Mouse (Mus musculus): ENCODE measurements around the gene Bcl7a. TPM values are rescaled to one million over a fixed set of nuclear protein-coding genes. Genes with fewer than 3 reads are reported as not detected.

Bcl7a gene
- polyA plus RNA-seq, 1 experiment from 2014 or later, result 27.4 TPM

DNA sequence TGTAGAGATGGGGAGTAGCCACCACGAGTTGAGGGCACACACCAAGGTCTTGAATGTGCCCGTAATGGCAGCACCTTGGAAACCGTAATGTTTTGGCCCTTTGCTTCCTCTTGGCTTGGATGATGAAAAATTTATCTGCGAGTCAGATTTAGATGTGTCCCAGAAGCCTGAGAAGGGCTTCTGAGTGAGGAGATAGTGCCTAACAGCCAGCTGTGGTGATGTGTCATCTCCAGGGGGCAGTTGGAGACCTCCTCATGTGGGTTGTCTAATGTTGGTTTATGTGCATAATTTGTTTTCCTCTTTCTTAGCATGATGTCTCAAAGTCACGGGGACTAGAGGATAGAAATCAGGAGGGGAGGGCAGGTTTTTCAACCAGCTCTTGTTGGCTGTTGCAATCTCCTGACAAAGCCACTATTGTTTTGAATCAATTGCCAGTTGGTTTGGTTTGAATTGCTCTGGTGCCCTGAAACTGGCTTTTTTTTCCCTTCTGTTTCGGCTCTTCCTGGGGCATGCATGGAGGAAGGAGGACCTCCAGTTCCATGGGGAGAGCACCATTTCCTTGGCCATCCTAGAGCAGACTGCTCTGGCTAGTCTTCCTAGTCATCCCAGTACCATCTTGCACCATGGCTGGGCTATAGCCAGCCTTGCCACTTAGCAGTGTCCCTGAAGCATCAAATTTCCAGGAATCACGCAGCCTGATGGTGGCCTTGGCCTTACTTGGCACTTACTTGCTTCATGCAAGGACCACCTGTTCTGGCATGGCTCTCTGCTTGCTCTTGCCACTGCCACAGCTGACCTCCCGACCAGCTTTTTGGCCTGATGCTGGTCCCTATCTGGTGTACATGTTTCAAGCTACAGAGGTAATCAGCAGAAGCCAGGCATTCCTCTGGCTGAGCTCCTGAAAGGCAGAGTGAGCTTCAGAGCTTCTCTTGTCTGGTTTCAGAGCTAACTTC is 73.2 kb downstream of the Bcl7a start:
- 74% methylated on average over 8 of the region's 8 CpGs for WGBS
- no peak overlapping the region for H3K9ac ChIP-seq (ENCODE audit: low read depth, low read length)
- no peak overlapping the region for H3K4me3 ChIP-seq (replicated peaks; ENCODE audit: low read depth, low read length)
- DNase-seq (ENCODE audit: low spot score), result no peak
- no peak for TF ChIP-seq CTCF (IDR thresholded peaks at IDR 0.05; ENCODE audit: low read depth)
- no peaks in the 10 kb centered on the region for H3K36me3 ChIP-seq (ENCODE audit: insufficient read depth, low read length)
- H3K27me3 ChIP-seq (ENCODE audit: insufficient read depth, low read length), result no peaks in the 10 kb centered on the region
- no peak for ATAC-seq (replicated peaks; ENCODE audit: low FRiP score, low read depth)
- H3K4me1 ChIP-seq (replicated peaks; ENCODE audit: insufficient read depth, low read length), result no peaks in the 10 kb centered on the region
- H3K4me2 ChIP-seq (ENCODE audit: low read length), result no peak overlapping the region
- H3K9me3 ChIP-seq (replicated peaks; ENCODE audit: low read length), result no peaks in the 10 kb centered on the region
- H3K27ac ChIP-seq, result no peak overlapping the region

DNA sequence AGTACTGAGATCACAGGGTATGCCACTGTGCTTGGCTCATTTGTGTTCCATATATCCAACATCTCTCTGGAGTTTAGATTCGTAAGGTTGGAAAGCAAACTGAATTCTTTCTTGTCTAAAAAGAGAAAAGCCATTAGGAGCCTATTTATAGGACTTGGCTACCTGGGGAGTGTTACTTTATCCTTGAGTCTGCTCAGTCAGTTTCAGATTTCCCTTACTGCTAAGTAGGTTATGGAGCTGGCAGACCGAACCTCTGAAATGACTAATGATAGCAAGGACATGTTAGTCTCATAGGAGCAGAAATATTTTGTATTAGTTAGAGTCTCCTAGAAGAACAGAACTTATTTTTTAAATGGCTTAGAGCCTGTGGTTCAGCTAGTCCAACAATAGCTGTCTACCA is 80.3 kb downstream of the Bcl7a start:
- no peak for TF ChIP-seq CTCF (IDR thresholded peaks at IDR 0.05; ENCODE audit: low read depth)

More for the DNA sequence above, 80.3 kb downstream of the Bcl7a start:
- no peak for DNase-seq (ENCODE audit: low spot score)
- 49% methylated on average over 2 of the region's 2 CpGs for WGBS
- no peak overlapping the region for H3K4me2 ChIP-seq (ENCODE audit: low read length)
- H3K27me3 ChIP-seq (ENCODE audit: insufficient read depth, low read length), result no peaks in the 10 kb centered on the region
- no peak overlapping the region for H3K4me3 ChIP-seq (replicated peaks; ENCODE audit: low read depth, low read length)
- no peak for ATAC-seq (replicated peaks; ENCODE audit: low FRiP score, low read depth)
- H3K4me1 ChIP-seq (replicated peaks; ENCODE audit: insufficient read depth, low read length), result no peaks in the 10 kb centered on the region
- H3K27ac ChIP-seq, result no peak overlapping the region
- H3K9me3 ChIP-seq (replicated peaks; ENCODE audit: low read length), result no peaks in the 10 kb centered on the region
- no peaks in the 10 kb centered on the region for H3K36me3 ChIP-seq (ENCODE audit: insufficient read depth, low read length)
- H3K9ac ChIP-seq (ENCODE audit: low read depth, low read length), result no peak overlapping the region

Other genes starting within 250 kb of the Bcl7a start
- 3.2 and 3.3 TPM in 2 replicates for gene Rhof, start 211.1 kb upstream of the Bcl7a start, polyA plus RNA-seq (2015; fragmentation: Nextera tagmentation; extraction: Ambion mirVana)
- gene Setd1b, start 201.6 kb upstream of the Bcl7a start, polyA plus RNA-seq (2015; fragmentation: Nextera tagmentation; extraction: Ambion mirVana), result 7.0 and 7.1 TPM in 2 replicates
- gene Psmd9, start 174.4 kb upstream of the Bcl7a start, polyA plus RNA-seq (2015; fragmentation: Nextera tagmentation; extraction: Ambion mirVana), result 77.4 and 78.7 TPM in 2 replicates
- 0.32 and 0.45 TPM in 2 replicates for gene Hpd, start 161.1 kb upstream of the Bcl7a start, polyA plus RNA-seq (2015; fragmentation: Nextera tagmentation; extraction: Ambion mirVana)
- 1.6 and 1.8 TPM in 2 replicates for gene Wdr66, start 91.7 kb upstream of the Bcl7a start, polyA plus RNA-seq (2015; fragmentation: Nextera tagmentation; extraction: Ambion mirVana)
- 13.8 and 14.9 TPM in 2 replicates for gene Mlxip, start 51.0 kb downstream of the Bcl7a start, polyA plus RNA-seq (2015; fragmentation: Nextera tagmentation; extraction: Ambion mirVana)
- gene Lrrc43, start 145.5 kb downstream of the Bcl7a start, polyA plus RNA-seq (2015; fragmentation: Nextera tagmentation; extraction: Ambion mirVana), result not detected in 2 replicates
- gene Il31, start 145.7 kb downstream of the Bcl7a start, polyA plus RNA-seq (2015; fragmentation: Nextera tagmentation; extraction: Ambion mirVana), result not detected in 2 replicates
- 0.46 TPM in 1 of 2 replicates, not detected in the other for gene B3gnt4, start 166.6 kb downstream of the Bcl7a start, polyA plus RNA-seq (2015; fragmentation: Nextera tagmentation; extraction: Ambion mirVana)
- gene Diablo, start 180.3 kb downstream of the Bcl7a start, polyA plus RNA-seq (2015; fragmentation: Nextera tagmentation; extraction: Ambion mirVana), result 101 and 105 TPM in 2 replicates
- 0.34 TPM in 1 of 2 replicates, not detected in the other for gene Gm49027, start 181.7 kb downstream of the Bcl7a start, polyA plus RNA-seq (2015; fragmentation: Nextera tagmentation; extraction: Ambion mirVana)
- gene Vps33a, start 229.2 kb downstream of the Bcl7a start, polyA plus RNA-seq (2015; fragmentation: Nextera tagmentation; extraction: Ambion mirVana), result 23.4 and 25.0 TPM in 2 replicates